ENCODE assay signal across 28 mouse cellular contexts in genomic region chr1:185356246-185356645, GRCm38 (mm10).
"Had no signal": no experiment of that assay in that cellular context is flagged by ENCODE, and none has a peak within 500 bp of the region (broad histone marks: within the 10 kb centered on the region; RNA-seq: fewer than 3 reads in every experiment).

No protein-coding gene starts in this region.

- H3K27me3 ChIP-seq: embryonic facial prominence, embryonic 12.5 days; embryonic facial prominence, embryonic 13.5 days; embryonic facial prominence, embryonic 15.5 days; forebrain, embryonic 12.5 days; forebrain, embryonic 13.5 days; forebrain, embryonic 15.5 days had no signal

- H3K9me3 ChIP-seq: embryonic facial prominence, embryonic 10.5 days; embryonic facial prominence, embryonic 12.5 days; embryonic facial prominence, embryonic 13.5 days; embryonic facial prominence, embryonic 15.5 days; forebrain, embryonic 10.5 days; forebrain, embryonic 12.5 days; forebrain, embryonic 13.5 days; forebrain, embryonic 15.5 days had no signal

- ATAC-seq: forebrain, embryonic 13.5 days; forebrain, embryonic 14.5 days; forebrain, embryonic 15.5 days; forebrain, embryonic 16.5 days; forebrain, postnatal 0 days had no signal

- H3K9ac ChIP-seq: embryonic facial prominence, embryonic 12.5 days; embryonic facial prominence, embryonic 13.5 days; embryonic facial prominence, embryonic 15.5 days; forebrain, embryonic 12.5 days; forebrain, embryonic 13.5 days; forebrain, embryonic 15.5 days; forebrain, postnatal 0 days had no signal

- H3K27ac ChIP-seq: embryonic facial prominence, embryonic 10.5 days; embryonic facial prominence, embryonic 12.5 days; embryonic facial prominence, embryonic 13.5 days; embryonic facial prominence, embryonic 15.5 days; forebrain, embryonic 10.5 days; forebrain, embryonic 12.5 days; forebrain, embryonic 13.5 days; forebrain, embryonic 15.5 days; gastrocnemius, adult 2 months; heart, adult 2 months had no signal

- H3K4me2 ChIP-seq: embryonic facial prominence, embryonic 12.5 days; embryonic facial prominence, embryonic 13.5 days; embryonic facial prominence, embryonic 15.5 days; forebrain, embryonic 12.5 days; forebrain, embryonic 13.5 days; forebrain, embryonic 15.5 days had no signal

- H3K4me1 ChIP-seq: embryonic facial prominence, embryonic 10.5 days; embryonic facial prominence, embryonic 12.5 days; embryonic facial prominence, embryonic 13.5 days; embryonic facial prominence, embryonic 15.5 days; forebrain, embryonic 10.5 days; forebrain, embryonic 12.5 days; forebrain, embryonic 13.5 days; forebrain, embryonic 15.5 days had no signal

- DNase-seq: cerebellum, adult 2 months; cerebellum, adult 8-10 months; cerebellum, adult 9-10 months; cerebellum, adult 9-11 months; cerebellum, postnatal 10 days; cerebellum, postnatal 14 days; cerebellum, postnatal 25 days; cerebellum, postnatal 36 days; embryo, embryonic 11 days; forebrain, postnatal 0 days; gastrocnemius, adult 2 months; gastrocnemius, postnatal 10 days; gastrocnemius, postnatal 14 days; gastrocnemius, postnatal 25 days; gastrocnemius, postnatal 36 days; heart, adult 18-20 months; heart, adult 2 months had no signal

- H3K4me3 ChIP-seq: embryonic facial prominence, embryonic 10.5 days; embryonic facial prominence, embryonic 12.5 days; embryonic facial prominence, embryonic 13.5 days; embryonic facial prominence, embryonic 15.5 days; erythroblast, embryonic 14.5 days; forebrain, embryonic 10.5 days; forebrain, embryonic 12.5 days; forebrain, embryonic 13.5 days; forebrain, embryonic 15.5 days; gastrocnemius, adult 2 months; heart, adult 2 months had no signal
